Mouse (Mus musculus): ENCODE data around the gene Epb41l3.

Epb41l3 gene

DNA sequence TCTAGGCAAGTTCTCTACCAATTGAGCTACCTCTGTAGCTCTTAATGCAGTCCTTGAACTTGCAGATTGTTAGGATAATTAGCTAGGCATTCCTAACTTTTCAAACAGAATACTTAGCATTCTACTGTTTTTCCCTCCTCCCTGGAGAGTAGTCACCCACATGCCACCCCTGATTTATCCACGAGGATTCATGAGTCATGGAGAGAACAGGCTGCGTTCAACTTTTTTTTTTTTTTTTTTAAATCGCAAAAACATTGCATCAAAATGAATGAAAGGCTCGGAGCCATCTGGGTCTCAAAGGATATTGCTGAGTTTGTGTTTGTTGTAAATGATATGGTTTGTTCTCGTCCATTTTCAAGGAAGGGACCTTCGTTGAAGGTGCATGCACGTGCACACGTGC lies 79.6 kb downstream of the Epb41l3 start:
- no peak for TF ChIP-seq GATA4 (IDR thresholded peaks at IDR 0.05; ENCODE audit: insufficient replicate concordance, low read length)

DNA sequence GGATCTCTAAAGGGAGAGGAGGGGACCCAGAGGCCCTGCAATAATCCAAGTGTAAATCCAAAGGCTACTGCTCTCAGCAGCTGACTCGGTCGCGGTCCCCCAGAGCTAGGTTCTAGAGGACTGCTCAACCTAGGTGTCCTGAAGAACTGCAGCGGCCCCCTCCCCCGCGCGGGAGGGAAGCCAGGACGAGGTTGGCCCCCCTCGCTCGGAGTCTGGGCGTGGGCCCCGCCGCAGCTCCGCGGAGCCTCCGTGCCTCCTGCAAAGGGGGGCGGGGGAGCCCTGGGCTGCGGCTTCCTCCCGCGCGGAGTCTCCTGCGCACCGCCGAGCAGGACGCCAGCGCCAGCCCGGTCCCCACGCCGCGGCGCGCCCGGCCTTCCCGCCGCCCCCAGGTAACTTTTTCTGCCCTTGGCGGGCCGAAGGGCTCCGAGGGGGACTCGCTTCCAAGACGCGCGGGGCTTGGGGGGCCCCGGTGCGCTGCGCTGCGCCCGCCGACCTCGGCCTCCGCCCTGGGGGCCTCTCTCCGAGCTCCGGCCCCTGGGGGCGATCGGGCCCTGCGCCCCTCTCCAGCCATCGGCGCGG lies 81.1 kb downstream of the Epb41l3 start:
- no peak for TF ChIP-seq GATA4 (IDR thresholded peaks at IDR 0.05; ENCODE audit: insufficient replicate concordance, low read length)

DNA sequence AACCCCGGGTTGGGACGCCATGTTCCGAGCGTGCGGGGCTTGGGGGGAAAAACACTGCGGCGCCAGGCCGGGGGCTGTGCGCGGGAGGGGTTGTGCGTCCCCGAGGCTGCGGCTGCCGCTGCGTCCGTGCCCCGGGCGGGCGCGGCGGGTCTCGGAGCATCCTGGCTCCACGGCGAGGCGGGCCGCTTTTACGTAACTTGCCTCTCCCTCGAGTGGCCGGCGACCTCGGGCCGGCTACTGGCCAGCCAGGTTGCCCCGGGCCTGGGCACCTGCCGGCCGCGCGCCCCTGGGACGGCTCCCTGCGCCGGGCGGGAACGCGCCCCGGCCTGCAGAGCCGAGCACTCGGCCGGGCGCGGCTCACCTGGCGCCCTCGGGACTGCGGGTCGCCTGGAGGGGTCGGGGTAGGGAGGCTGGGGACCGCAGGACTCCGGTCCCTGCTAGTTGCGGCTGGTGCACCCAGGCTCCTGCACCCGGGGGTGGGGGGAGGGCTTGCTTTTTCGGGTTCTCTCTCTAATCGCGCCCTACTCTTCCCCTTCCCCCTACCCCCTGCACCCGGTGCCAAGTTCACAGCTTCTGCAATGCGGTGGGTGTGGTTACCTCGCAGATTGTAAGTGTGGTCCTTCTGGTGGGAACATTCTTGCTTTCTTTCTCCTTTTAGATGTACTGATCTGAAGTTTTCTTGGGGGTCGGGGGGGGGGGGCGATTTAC lies 81.8 kb downstream of the Epb41l3 start:
- TF ChIP-seq GATA4 (IDR thresholded peaks at IDR 0.05; ENCODE audit: insufficient replicate concordance, low read length): no peak

DNA sequence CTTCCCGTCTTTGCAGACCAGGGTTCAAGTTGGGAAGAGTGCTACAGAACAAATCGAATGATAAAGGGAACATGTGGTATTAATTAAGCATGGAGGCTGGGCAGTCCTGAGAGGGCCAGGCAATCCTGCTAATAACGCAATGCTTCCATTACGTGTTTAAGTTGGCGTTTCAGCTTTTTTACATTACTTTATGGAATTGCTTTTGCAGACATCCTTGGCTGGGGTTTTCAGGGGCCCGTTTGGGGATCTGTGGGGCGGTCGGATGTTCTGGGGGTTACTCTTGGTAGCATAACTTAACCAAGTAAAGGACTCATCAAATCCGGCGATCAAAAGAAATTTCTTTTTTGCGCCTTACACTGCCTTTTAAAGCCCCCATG lies 82.3 kb downstream of the Epb41l3 start:
- no peak for TF ChIP-seq GATA4 (IDR thresholded peaks at IDR 0.05; ENCODE audit: insufficient replicate concordance, low read length)

DNA sequence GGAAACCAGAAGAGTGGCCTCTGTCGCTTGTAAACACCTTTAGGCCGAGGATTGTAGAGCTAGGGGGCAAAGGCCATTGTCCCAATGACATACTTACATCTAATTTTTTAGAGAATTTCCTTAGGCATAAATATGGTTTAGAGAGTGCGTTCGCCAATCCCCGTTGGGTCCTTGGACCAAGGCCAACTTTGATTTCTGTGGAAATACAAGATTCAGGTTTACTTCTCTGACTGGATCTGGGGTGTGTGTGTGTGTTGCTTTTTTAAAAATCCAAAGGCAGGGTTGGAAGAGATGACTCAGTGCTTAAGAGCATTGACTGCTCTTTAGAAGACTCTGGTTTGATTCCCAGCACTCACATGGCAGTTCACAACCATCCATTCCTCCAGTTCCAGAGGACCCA lies 83.2 kb downstream of the Epb41l3 start:
- no peak for TF ChIP-seq GATA4 (IDR thresholded peaks at IDR 0.05; ENCODE audit: insufficient replicate concordance, low read length)

DNA sequence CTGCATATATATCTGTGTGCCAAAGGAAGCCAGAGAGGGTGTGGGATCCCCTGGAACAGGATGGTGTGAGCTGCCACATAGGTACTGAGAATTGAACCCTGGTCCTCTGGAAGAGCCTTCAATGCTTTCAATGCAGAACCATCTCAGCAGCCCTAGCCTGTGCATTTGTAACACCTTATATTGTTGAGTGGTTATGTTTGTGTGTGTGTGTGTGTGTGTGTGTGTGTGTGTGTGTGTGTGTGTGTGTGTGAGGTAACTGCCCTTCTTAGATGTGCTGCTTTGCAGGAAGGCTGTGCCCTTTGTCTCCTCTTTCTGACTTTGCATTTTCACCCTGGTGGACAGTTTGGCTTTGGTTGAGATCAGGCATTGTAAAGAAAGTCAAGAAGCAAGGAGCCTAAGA lies 87.2 kb downstream of the Epb41l3 start:
- TF ChIP-seq GATA4 (IDR thresholded peaks at IDR 0.05; ENCODE audit: insufficient replicate concordance, low read length): no peak

DNA sequence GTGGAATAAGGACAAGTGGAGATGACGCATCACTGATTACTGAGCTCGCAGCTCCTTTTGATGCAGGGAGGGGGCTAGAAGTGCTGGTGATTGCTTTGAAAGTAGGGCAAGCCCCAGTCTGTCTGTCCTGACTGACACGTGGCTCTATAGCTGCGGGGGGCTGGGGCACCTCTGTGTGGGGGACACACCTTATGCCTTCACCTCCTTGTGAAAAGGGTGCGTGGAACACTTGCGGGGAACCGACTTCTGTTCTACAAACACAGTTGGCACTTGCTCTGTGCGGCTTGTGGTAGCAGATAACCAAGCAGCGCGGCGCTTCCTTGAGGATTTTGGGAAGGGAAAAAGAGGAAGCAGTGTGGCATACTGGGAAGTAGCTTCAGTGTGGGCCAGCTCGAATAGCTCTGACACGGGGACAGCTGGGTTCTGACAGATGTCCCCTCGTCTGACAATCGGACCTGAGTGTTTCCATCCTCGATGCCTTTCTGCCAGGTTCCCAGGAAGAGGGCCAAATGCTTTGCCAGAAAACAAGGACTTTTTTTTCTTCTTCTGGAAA lies 101.5 kb downstream of the Epb41l3 start:
- TF ChIP-seq GATA4 (IDR thresholded peaks at IDR 0.05; ENCODE audit: insufficient replicate concordance, low read length): no peak

DNA sequence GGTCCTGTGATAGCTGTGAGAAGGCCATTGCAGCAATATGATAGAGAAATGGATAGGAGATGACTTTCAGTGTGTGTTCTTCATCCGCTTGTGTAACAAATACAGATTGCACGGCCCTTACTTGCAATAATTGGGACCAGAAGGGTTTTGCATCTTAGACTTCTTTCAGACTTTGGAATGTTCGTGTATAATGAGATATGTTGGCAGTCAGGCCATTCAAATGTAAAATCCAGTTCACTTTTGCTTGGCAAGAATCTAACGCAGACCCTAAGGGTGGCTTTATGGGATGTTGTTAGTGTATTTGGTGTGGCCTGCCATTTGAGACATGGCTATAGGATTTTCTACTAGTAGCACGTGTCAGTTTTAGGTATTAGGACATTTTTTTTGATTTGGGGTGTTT lies 102.5 kb downstream of the Epb41l3 start:
- no peak for TF ChIP-seq GATA4 (IDR thresholded peaks at IDR 0.05; ENCODE audit: insufficient replicate concordance, low read length)

DNA sequence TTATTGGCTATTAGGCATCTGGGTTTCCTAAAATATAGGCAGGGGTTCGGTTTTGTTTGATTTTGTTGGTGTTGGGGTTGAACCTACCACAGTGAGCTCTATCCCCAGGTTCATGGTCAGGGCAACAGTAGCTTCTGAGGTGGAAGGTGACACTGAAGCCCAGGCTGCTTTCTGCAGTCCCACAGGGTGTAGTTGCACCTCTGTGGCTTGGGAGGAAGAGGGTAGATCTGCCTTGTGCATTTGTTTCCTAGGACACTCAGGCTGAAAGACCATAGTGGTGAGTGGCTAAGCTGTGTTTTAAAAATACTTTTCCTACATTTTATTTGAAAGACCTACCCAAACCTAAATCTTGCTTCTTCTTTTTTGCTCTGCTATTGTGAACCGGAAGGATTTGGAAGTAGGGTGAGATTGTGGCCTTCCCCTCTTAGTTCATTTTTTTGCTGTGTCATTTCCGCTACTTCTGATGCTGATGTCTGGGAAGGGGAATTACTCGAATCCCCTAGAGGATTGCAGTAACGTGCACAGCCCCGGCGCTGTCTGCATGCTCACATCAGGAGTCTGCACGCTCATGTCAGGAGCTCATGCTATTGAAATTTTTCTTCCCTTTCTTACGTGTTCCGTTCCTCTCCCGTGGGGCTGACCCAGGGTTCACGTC lies 105.5 kb downstream of the Epb41l3 start:
- TF ChIP-seq GATA4 (IDR thresholded peaks at IDR 0.05; ENCODE audit: insufficient replicate concordance, low read length): no peak

DNA sequence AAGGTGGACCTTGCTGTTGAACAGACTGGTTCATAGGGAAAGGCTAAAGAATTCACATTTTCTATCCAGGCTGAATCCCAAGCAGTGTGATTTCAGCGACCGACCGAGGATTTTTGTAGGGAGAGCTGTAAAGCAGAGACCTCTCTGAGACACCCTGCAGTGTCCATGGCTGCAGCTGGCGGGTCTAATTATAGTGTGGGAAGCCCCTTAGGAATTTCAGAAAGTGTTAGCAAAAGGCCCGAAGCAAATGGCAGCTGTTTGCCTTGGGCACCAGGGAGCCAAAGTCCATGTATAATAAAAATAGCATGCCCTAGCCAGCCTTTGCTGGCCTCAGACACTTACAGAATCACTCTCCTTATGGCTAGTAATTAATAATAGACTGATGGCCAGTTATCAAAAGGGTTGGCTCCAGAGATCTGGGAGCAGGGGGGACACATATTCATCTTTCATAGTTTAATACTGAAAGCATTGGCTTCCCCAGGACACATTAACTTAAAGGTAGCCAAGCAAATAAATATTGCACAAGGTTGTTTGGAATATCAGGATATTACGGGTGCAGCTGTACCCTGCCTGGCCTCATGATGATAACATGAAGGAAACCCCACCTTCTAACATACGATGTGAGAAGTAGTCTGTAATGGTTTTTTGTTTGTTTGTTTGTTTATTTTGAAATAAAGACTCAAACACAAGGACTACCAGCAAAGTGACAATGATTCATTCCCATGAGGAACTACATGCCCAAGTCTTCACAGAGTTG lies 106.3 kb downstream of the Epb41l3 start:
- TF ChIP-seq GATA4 (IDR thresholded peaks at IDR 0.05; ENCODE audit: insufficient replicate concordance, low read length): no peak

DNA sequence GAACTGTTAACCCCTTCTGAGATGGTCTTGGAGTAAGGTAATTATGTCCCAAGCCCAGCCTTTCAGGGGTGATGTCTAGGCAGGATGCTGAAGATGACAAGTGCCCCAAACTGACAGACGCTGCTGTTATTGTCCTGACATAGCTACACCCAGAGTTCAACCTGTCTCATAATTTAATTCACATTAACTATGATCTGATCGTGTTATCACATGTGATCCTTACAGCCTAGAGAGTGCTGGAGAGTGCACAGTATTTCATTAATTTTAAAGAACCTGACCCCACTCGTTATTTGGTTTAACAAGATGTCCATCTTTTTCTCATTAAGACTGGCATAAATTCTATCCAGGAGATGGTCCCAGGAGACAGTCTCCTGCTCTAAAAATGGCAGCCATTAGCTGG lies 112.3 kb downstream of the Epb41l3 start:
- no peak for TF ChIP-seq GATA4 (IDR thresholded peaks at IDR 0.05; ENCODE audit: insufficient replicate concordance, low read length)

DNA sequence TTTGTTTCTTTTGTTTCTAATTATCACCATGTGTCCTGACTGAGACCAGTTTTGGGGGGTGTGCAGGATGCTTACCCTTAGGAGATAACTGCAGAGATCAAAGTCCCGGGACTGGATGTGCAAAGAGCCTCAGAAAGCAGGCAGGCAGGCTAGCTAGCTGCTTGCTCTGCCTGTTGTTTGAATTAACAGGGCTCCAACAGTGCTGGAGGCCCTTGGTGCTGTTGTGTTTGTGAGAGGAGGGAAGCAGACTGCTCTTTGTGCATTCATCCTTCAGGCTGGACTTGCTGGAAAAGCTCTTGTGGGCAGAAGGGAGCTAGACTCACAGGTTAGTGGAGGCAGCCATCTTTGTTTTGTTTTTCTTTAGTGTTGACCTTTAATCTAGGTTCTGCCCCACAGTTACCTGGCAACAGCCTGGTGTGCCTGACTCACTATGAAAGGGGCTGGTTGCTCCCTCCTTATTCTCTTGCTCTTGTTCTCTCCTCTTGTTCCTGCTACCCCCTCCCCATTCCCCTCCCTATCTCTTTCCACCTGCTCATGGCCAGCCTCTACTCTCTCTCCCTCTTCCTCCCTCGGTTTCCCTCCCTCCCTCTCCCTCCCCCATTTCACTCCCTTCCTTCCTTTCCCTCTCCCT lies 117.5 kb downstream of the Epb41l3 start:
- TF ChIP-seq GATA4 (IDR thresholded peaks at IDR 0.05; ENCODE audit: insufficient replicate concordance, low read length): no peak

DNA sequence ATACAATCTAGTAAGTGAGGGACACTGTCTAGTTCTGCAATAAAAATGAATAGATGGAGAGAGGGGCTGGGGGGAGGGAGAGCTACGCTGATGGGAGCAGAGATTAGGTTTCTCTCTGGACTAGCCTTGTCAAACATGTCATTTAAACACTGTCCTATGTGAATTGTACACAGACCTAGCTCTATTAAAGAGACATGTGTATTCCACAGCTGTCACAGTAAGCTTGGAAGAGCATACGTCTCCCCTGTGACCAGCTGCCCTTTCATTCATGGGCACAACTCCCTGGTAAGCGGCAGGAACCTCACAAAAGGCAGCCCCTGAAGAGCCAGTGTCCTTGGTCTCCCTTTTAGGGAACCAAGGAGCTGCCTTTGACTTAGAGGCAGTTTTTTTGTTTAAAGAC lies 119.1 kb downstream of the Epb41l3 start:
- TF ChIP-seq GATA4 (IDR thresholded peaks at IDR 0.05; ENCODE audit: insufficient replicate concordance, low read length): no peak

DNA sequence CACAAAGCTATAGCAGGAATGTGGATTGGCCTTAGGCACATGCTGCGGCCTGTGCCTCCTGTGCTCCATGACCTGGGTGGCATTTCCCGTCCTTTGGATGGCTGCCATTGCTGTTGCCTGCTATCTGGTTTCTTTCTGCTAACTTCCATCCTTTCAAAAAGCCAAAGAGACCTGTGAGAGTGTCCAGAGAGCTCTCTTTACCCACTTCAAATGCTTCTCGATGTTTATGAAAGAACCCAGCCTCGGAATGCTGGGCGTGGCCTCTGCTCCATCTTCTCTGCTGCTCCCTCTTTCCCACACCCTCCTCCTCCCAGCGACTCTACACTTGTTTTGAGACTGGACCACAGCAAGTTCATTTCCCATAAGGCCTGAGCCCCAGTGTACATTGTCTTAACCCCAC lies 120.3 kb downstream of the Epb41l3 start:
- TF ChIP-seq GATA4 (IDR thresholded peaks at IDR 0.05; ENCODE audit: insufficient replicate concordance, low read length): no peak

DNA sequence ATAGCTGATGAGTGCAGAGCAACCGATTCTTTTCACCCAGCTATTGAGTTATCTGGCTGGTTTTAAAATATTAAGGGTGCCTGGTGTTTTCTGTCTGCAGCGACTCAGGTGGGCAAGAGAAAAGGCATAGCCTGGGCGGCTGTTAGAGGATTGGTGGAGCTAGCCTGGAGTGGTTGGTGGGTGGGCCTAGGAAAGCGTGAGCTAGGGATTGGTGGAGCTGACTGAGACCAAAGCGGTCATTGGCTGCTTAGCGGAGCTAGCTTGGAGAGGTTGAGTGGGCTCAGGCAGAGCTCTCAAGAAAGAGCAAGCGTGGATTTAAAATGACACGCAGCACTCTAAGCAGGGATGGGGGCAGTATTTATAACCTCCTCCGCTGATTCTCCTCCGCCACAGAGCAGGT lies 121.2 kb downstream of the Epb41l3 start:
- no peak for TF ChIP-seq GATA4 (IDR thresholded peaks at IDR 0.05; ENCODE audit: insufficient replicate concordance, low read length)

Measured in liver, adult (tissue).